Mouse (Mus musculus): ENCODE results near the gene Ncbp1. TPM values are rescaled to one million over a fixed set of nuclear protein-coding genes. Genes with fewer than 3 reads are reported as not detected.
A peak's percentile ranks its signal among the peaks of the same experiment; 100 is the strongest.

Gene Ncbp1
- polyA plus RNA-seq, 1 experiment from 2014 or later: 48.2 TPM

GRCm38 (mm10) chr4:46201834-46202561 is 63.6 kb downstream of the Ncbp1 start:
- Histone ChIP-seq H3K9me3 (replicated peaks; ENCODE audit: low read length) (no peaks in the 10 kb centered on the region), H3K27me3 (ENCODE audit: insufficient read depth, low read length) (0 out of 2 replicates have a peak, but pooled peaks cover 5% of the 10 kb centered on the region), H3K4me2 (ENCODE audit: low read length) (peak overlapping the region; percentile 51), H3K9ac (ENCODE audit: low read depth, low read length) (no peak overlapping the region), H3K4me3 (replicated peaks; ENCODE audit: low read depth, low read length) (peak overlapping the region; percentile 10; the same call in 1 of the 2 replicates), H3K27ac (no peak overlapping the region), H3K4me1 (replicated peaks; ENCODE audit: insufficient read depth, low read length) (0 out of 2 replicates have a peak, but pooled peaks cover 4% of the 10 kb centered on the region), H3K36me3 (ENCODE audit: insufficient read depth, low read length) (no peaks in the 10 kb centered on the region)
- ATAC-seq (replicated peaks; ENCODE audit: low FRiP score, low read depth) (peak; percentile 50), DNase-seq (ENCODE audit: low spot score) (peak; percentile 93)
- peak; percentile 92 for TF ChIP-seq CTCF (IDR thresholded peaks at IDR 0.05; ENCODE audit: low read depth)
- 6% methylated on average over 7 of the region's 7 CpGs for WGBS

- ATAC-seq (replicated peaks; ENCODE audit: low FRiP score, low read depth) (peak; percentile 19; the same call in 1 of the 2 replicates), DNase-seq (ENCODE audit: low spot score) (no peak)
- 10% methylated on average over 23 of the region's 23 CpGs for WGBS
- Histone ChIP-seq H3K36me3 (ENCODE audit: insufficient read depth, low read length) (no peaks in the 10 kb centered on the region), H3K9me3 (replicated peaks; ENCODE audit: low read length) (no peaks in the 10 kb centered on the region), H3K4me1 (replicated peaks; ENCODE audit: insufficient read depth, low read length) (0 out of 2 replicates have a peak, but pooled peaks cover 4% of the 10 kb centered on the region), H3K27ac (no peak overlapping the region), H3K9ac (ENCODE audit: low read depth, low read length) (no peak overlapping the region), H3K4me3 (replicated peaks; ENCODE audit: low read depth, low read length) (peak overlapping the region; percentile 10), H3K4me2 (ENCODE audit: low read length) (peak overlapping the region; percentile 51), H3K27me3 (ENCODE audit: insufficient read depth, low read length) (0 out of 2 replicates have a peak, but pooled peaks cover 5% of the 10 kb centered on the region)
- no peak for TF ChIP-seq CTCF (IDR thresholded peaks at IDR 0.05; ENCODE audit: low read depth)
Measured at GRCm38 (mm10) chr4:46202562-46203126, 64.2 kb downstream of the Ncbp1 start.

- DNase-seq (ENCODE audit: low spot score): no peak
- Histone ChIP-seq H3K4me3 (replicated peaks; ENCODE audit: low read depth, low read length) (no peak overlapping the region), H3K36me3 (ENCODE audit: insufficient read depth, low read length) (no peaks in the 10 kb centered on the region), H3K4me1 (replicated peaks; ENCODE audit: insufficient read depth, low read length) (no peaks in the 10 kb centered on the region), H3K9ac (ENCODE audit: low read depth, low read length) (no peak overlapping the region), H3K27me3 (ENCODE audit: insufficient read depth, low read length) (no peaks in the 10 kb centered on the region), H3K4me2 (ENCODE audit: low read length) (no peak overlapping the region), H3K9me3 (replicated peaks; ENCODE audit: low read length) (no peaks in the 10 kb centered on the region), H3K27ac (no peak overlapping the region)
- no peak for TF ChIP-seq CTCF (IDR thresholded peaks at IDR 0.05; ENCODE audit: low read depth)
- WGBS: 82% methylated on average over 3 of the region's 3 CpGs
- ATAC-seq (replicated peaks; ENCODE audit: low FRiP score, low read depth): no peak
Measured at GRCm38 (mm10) chr4:46221090-46221489, 82.7 kb downstream of the Ncbp1 start.

Other genes with a start within 250 kb of the Ncbp1 start
- gene Ccdc180, start 248.3 kb upstream of the Ncbp1 start, polyA plus RNA-seq (2015; fragmentation: Nextera tagmentation; extraction: Ambion mirVana): 0.47 and 0.55 TPM in 2 replicates
- gene Tdrd7, start 173.3 kb upstream of the Ncbp1 start, polyA plus RNA-seq (2015; fragmentation: Nextera tagmentation; extraction: Ambion mirVana): 22.9 and 25.1 TPM in 2 replicates
- gene Tmod1, start 99.7 kb upstream of the Ncbp1 start, polyA plus RNA-seq (2015; fragmentation: Nextera tagmentation; extraction: Ambion mirVana): 5.5 and 6.5 TPM in 2 replicates
- gene Tstd2, start 81 bp downstream of the Ncbp1 start, polyA plus RNA-seq (2015; fragmentation: Nextera tagmentation; extraction: Ambion mirVana): 23.5 and 25.7 TPM in 2 replicates
- gene Xpa, start 57.7 kb downstream of the Ncbp1 start, polyA plus RNA-seq (2015; fragmentation: Nextera tagmentation; extraction: Ambion mirVana): 30.0 and 31.9 TPM in 2 replicates
- gene Foxe1, start 205.0 kb downstream of the Ncbp1 start, polyA plus RNA-seq (2015; fragmentation: Nextera tagmentation; extraction: Ambion mirVana): not detected in 2 replicates

All from kidney, postnatal 0 days (tissue).